Mouse (Mus musculus): ENCODE results near the gene L3mbtl2.

The L3mbtl2 gene

GRCm38 (mm10) chr15:81663697-81664561, at the start of gene L3mbtl2:
Gene L3mbtl2 (plus strand): TSS chr15:81663889.
- CTCF ChIA-PET: interaction anchor here (0.6 kb wide), 2 partner anchors 48 to 425 kb away, joined by 3 to 19 read pairs; no protein-coding TSS in a partner anchor

GRCm38 (mm10) chr15:81649516-81650455, 13.9 kb upstream of the L3mbtl2 start:
- CTCF ChIA-PET: interaction anchor here (0.5 to 0.7 kb wide), 2 partner anchors 222 to 1044 kb away, joined by 3 to 4 read pairs; no protein-coding TSS in a partner anchor

GRCm38 (mm10) chr15:81650636-81651035, 13.1 kb upstream of the L3mbtl2 start:
- CTCF ChIA-PET: interaction anchor here (0.7 kb wide), 1 partner anchor 1045 kb away, joined by 3 read pairs; no protein-coding TSS in a partner anchor

- CTCF ChIA-PET: no interaction called here
Observed at GRCm38 (mm10) chr15:81661701-81662100, 2.0 kb upstream of the L3mbtl2 start.

- CTCF ChIA-PET: interaction anchor here (0.6 kb wide), 1 partner anchor 48 kb away, joined by 3 read pairs; no protein-coding TSS in a partner anchor
Observed at GRCm38 (mm10) chr15:81663281-81663680, 408 bp upstream of the L3mbtl2 start.

- CTCF ChIA-PET: no interaction called here
Observed at GRCm38 (mm10) chr15:81666957-81667356, 3.3 kb downstream of the L3mbtl2 start.

- CTCF ChIA-PET: interaction anchor here (0.6 kb wide), 1 partner anchor 696 kb away, joined by 9 read pairs; no protein-coding TSS in a partner anchor
Observed at GRCm38 (mm10) chr15:81670231-81670640, 6.5 kb downstream of the L3mbtl2 start.

- CTCF ChIA-PET: interaction anchor here (0.6 kb wide), 1 partner anchor 249 kb away, joined by 3 read pairs; no protein-coding TSS in a partner anchor
Observed at GRCm38 (mm10) chr15:81676637-81677036, 12.9 kb downstream of the L3mbtl2 start.

GRCm38 (mm10) chr15:81680301-81680805, 16.7 kb downstream of the L3mbtl2 start:
- CTCF ChIA-PET: no interaction called here

- CTCF ChIA-PET: interaction anchor here (0.6 kb wide), 1 partner anchor 159 kb away, joined by 6 read pairs; no protein-coding TSS in a partner anchor
Observed at GRCm38 (mm10) chr15:81693366-81693966, 29.8 kb downstream of the L3mbtl2 start.

GRCm38 (mm10) chr15:81693967-81694881, 30.5 kb downstream of the L3mbtl2 start:
- CTCF ChIA-PET: interaction anchor here (0.6 kb wide), 1 partner anchor 160 kb away, joined by 6 read pairs; no protein-coding TSS in a partner anchor

GRCm38 (mm10) chr15:81694891-81695290, 31.2 kb downstream of the L3mbtl2 start:
- CTCF ChIA-PET: no interaction called here

- CTCF ChIA-PET: no interaction called here
Observed at GRCm38 (mm10) chr15:81697175-81697574, 33.5 kb downstream of the L3mbtl2 start, which contains the start of gene Chadl. Gene Chadl (minus strand): TSS chr15:81697287.

GRCm38 (mm10) chr15:81697847-81698246, 34.2 kb downstream of the L3mbtl2 start:
- CTCF ChIA-PET: no interaction called here

GRCm38 (mm10) chr15:81698532-81698931, 34.8 kb downstream of the L3mbtl2 start:
- CTCF ChIA-PET: interaction anchor here (0.7 kb wide), 1 partner anchor 44 kb away, joined by 11 read pairs; no protein-coding TSS in a partner anchor

GRCm38 (mm10) chr15:81700161-81700560, 36.5 kb downstream of the L3mbtl2 start:
- CTCF ChIA-PET: interaction anchor here (0.7 kb wide), 1 partner anchor 8 kb away, joined by 3 read pairs; no protein-coding TSS in a partner anchor

- CTCF ChIA-PET: interaction anchor here (0.7 kb wide), 1 partner anchor 8 kb away, joined by 3 read pairs; no protein-coding TSS in a partner anchor
Observed at GRCm38 (mm10) chr15:81700601-81701000, 36.9 kb downstream of the L3mbtl2 start.

- CTCF ChIA-PET: interaction anchor here (0.7 kb wide), 1 partner anchor 313 kb away, joined by 5 read pairs; no protein-coding TSS in a partner anchor
Observed at GRCm38 (mm10) chr15:81701350-81701749, 37.7 kb downstream of the L3mbtl2 start.
